ENCODE assay signal across 9 mouse cellular contexts in the genomic region with DNA sequence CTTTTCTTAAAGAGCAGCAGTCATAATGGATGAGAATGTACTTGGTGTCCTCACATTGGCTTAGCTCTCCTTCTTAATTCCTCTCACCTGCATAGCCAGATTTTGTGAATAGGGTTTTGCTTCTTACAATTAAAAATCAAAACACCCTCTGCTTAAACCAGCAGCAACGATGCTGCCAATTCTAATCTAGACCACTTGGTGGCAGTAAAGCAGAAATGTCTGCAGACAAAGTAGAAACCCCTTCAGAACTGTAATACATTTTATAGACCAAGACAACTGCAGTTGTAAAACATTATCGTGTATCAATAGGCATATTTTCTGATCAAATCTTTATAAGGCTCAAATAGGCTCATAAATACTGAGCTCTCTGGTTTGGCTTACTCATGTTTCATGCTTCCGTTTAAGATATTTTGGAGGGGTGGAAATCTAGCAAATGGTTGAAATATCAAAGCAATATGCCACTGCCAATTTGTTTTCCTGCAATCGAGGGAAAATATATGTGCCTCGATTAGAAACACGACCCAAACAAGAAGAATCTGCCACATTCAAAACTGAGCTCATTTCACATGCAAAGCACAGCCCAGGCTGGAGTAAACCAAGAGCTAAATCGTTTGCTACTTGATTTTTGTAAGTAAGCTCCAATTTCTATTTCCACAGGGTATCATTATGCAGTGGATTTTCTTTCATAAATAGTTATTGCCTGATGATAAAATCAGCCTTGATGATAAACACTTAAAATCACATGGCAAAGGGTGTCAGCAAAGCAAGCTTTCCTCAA. TPM values are rescaled to one million over a fixed set of nuclear protein-coding genes. Genes with fewer than 3 reads are reported as not detected.
A peak's percentile ranks its signal among the peaks of the same experiment; 100 is the strongest.
DNase-seq lines count a peak whose midpoint lies in the region; ATAC-seq and TF ChIP-seq lines count a peak whose summit lies in the region.
"Had no signal": no experiment of that assay in that cellular context is flagged by ENCODE, and none has a peak within 500 bp of the region (broad histone marks: within the 10 kb centered on the region; RNA-seq: fewer than 3 reads in every experiment).

No protein-coding gene starts in this region.

- no peak overlapping the region for H3K4me3 ChIP-seq in gastrocnemius, adult 2 months
- no peak overlapping the region for H3K4me3 ChIP-seq in cortical plate, adult 2 months (ENCODE audit: insufficient read depth, low read length)
- H3K4me3 ChIP-seq in layer of hippocampus, adult 2 months, result no peak overlapping the region
- no peak overlapping the region for H3K4me3 ChIP-seq in midbrain, postnatal 0 days (ENCODE audit: low read depth, low read length)
- H3K4me3 ChIP-seq: lung, embryonic 15.5 days had no signal

- DNase-seq in gastrocnemius, adult 2 months, result peak; percentile 22
- no peak for DNase-seq in gastrocnemius, postnatal 25 days
- peak; percentile 23 for DNase-seq in ES-CJ7 (ENCODE audit: low read depth, low spot score)
- DNase-seq in layer of hippocampus, adult 2 months (ENCODE audit: low spot score in 2 of 2), result peak; percentile 55 to 63
- DNase-seq in midbrain, postnatal 0 days (ENCODE audit: low spot score), result peak; percentile 82

- intact Hi-C loops in gastrocnemius, adult 2 months (cut with DNase I), result loop anchor here (10.0 kb wide), 1 partner anchor 945 kb away; no protein-coding TSS in a partner anchor

- no peak overlapping the region for H3K4me2 ChIP-seq in midbrain, postnatal 0 days (ENCODE audit: low read depth, low read length, poor library complexity, severe bottlenecking)
- H3K4me2 ChIP-seq: lung, embryonic 15.5 days had no signal

- no peak overlapping the region for H3K27ac ChIP-seq in gastrocnemius, adult 2 months
- no peak overlapping the region for H3K27ac ChIP-seq in cortical plate, adult 2 months (ENCODE audit: insufficient read depth, low read length)
- no peak overlapping the region for H3K27ac ChIP-seq in layer of hippocampus, adult 2 months
- H3K27ac ChIP-seq in midbrain, postnatal 0 days (ENCODE audit: low read depth, low read length), result no peak overlapping the region
- H3K27ac ChIP-seq: lung, embryonic 15.5 days had no signal

- no peak for TF ChIP-seq POLR2A in cortical plate, adult 2 months (IDR thresholded peaks at IDR 0.05; ENCODE audit: extremely low read depth, insufficient read depth, low read length)

- WGBS in midbrain, postnatal 0 days, result 27% methylated on average over 7 of the region's 7 CpGs

- no peaks in the 10 kb centered on the region for H3K36me3 ChIP-seq in midbrain, postnatal 0 days (ENCODE audit: insufficient read depth, low read length)
- H3K36me3 ChIP-seq: lung, embryonic 15.5 days had no signal

- peak; percentile 71 for TF ChIP-seq CTCF in gastrocnemius, adult 2 months (IDR thresholded peaks at IDR 0.05)
- TF ChIP-seq CTCF in cortical plate, adult 2 months (IDR thresholded peaks at IDR 0.05; ENCODE audit: extremely low read depth, insufficient read depth, low read length), result peak; percentile 32; the same call in 1 of the 2 replicates
- TF ChIP-seq CTCF in layer of hippocampus, adult 2 months (conservative IDR thresholded peaks at IDR 0.05), result peak; percentile 94
- peak; percentile 83 for TF ChIP-seq CTCF in midbrain, postnatal 0 days (IDR thresholded peaks at IDR 0.05)

- no peak for ATAC-seq in midbrain, postnatal 0 days (ENCODE audit: low FRiP score)
- ATAC-seq in inflammation-experienced regulatory T-cells, adult 6 months, result no peak
- ATAC-seq in granulocyte monocyte progenitor cell, adult 5-6 weeks (replicated peaks; ENCODE audit: poor library complexity, severe bottlenecking), result no peak; the same call in 1 of the 2 replicates

- no peak overlapping the region for H3K9ac ChIP-seq in midbrain, postnatal 0 days (replicated peaks; ENCODE audit: low read length, poor library complexity, severe bottlenecking)
- H3K9ac ChIP-seq: lung, embryonic 15.5 days had no signal

- H3K9me3 ChIP-seq in midbrain, postnatal 0 days (ENCODE audit: low read length), result no peaks in the 10 kb centered on the region
- H3K9me3 ChIP-seq: lung, embryonic 15.5 days had no signal

- no peaks in the 10 kb centered on the region; the same call in 1 of the 2 replicates for H3K4me1 ChIP-seq in cortical plate, adult 2 months (ENCODE audit: control insufficient read depth, insufficient read depth, low read length)
- no peaks in the 10 kb centered on the region for H3K4me1 ChIP-seq in midbrain, postnatal 0 days (ENCODE audit: insufficient read depth, low read length)
- H3K4me1 ChIP-seq: lung, embryonic 15.5 days had no signal

- no peaks in the 10 kb centered on the region for H3K27me3 ChIP-seq in midbrain, postnatal 0 days (ENCODE audit: insufficient read depth, low read length)
- H3K27me3 ChIP-seq: lung, embryonic 15.5 days had no signal

RNA-seq across cellular contexts. Expression of a gene that starts 14.6 kb away (rescaled TPM):
- total RNA-seq in gastrocnemius, adult 2 months (2021), result not detected
- total RNA-seq in gastrocnemius, postnatal 25 days (2021), result not detected
- not detected in 2 replicates for polyA plus RNA-seq in cortical plate, adult 2 months (2012; rRNA removed)
- total RNA-seq in layer of hippocampus, adult 2 months (2021), result not detected
- not detected in 2 replicates for total RNA-seq in midbrain, postnatal 0 days (2014; rRNA removed)
- polyA plus RNA-seq in midbrain, postnatal 0 days (2015; fragmentation: Nextera tagmentation; extraction: Ambion mirVana), result not detected in 2 replicates
- not detected for polyA plus RNA-seq in inflammation-experienced regulatory T-cells, adult 6 months (2017; shearing (Covaris generic))
- total RNA-seq in granulocyte monocyte progenitor cell, adult 5-6 weeks (2014; fragmentation: Nextera tagmentation), result not detected in 2 replicates
- not detected in 2 replicates for total RNA-seq in granulocyte monocyte progenitor cell, adult 5-6 weeks (2017)

Comparison
In these comparisons a context has a peak if more than half of its experiments do, and no peak if none do; other contexts are left out.
1. CTCF ChIP-seq: peak in every context shown above with its lines; median percentile 94 in layer of hippocampus, adult 2 months; 83 in midbrain, postnatal 0 days; 71 in gastrocnemius, adult 2 months; 32 in cortical plate, adult 2 months.